Mouse (Mus musculus) E14TG2a.4 (cell line): ENCODE results near the gene Sarnp.

Experiments used
- CTCF ChIP-seq: conservative IDR thresholded peaks from 2 replicates; pipeline ENCODE4 v1.5.1; 2014; ENCODE audit warnings: low read length
- POU5F1 ChIP-seq: IDR thresholded peaks from 2 replicates; pipeline ENCODE4 v1.6.1; 2014; ENCODE audit warnings: low read length, borderline replicate concordance

DNA sequence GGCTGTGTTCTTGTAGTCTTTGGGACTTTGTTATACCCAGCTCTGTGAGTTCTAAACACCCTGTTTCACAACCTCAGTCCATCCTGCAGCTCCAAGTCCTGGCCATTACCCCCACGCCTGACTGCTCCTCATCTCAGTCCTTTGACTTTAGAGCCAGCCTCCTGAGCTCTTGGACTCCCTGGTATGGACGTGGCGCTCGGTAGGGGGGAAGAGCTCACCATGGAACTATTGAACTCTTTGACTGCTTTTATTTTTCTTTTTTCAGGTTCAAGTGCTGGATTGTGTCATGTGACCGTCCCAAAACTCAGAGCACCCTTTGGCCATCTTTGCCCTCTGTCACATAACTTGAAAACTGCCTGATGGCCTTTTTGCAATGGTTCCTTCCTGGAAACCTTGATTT lies 64.9 kb downstream of the Sarnp start:
- TF ChIP-seq CTCF (no peak), POU5F1 (no peak)
